Mouse (Mus musculus): ENCODE data around the gene Ighmbp2. TPM values are rescaled to one million over a fixed set of nuclear protein-coding genes. Genes with fewer than 3 reads are reported as not detected.

Gene Ighmbp2
- polyA plus RNA-seq, 1 experiment from 2014 or later: 5.2 TPM

DNA sequence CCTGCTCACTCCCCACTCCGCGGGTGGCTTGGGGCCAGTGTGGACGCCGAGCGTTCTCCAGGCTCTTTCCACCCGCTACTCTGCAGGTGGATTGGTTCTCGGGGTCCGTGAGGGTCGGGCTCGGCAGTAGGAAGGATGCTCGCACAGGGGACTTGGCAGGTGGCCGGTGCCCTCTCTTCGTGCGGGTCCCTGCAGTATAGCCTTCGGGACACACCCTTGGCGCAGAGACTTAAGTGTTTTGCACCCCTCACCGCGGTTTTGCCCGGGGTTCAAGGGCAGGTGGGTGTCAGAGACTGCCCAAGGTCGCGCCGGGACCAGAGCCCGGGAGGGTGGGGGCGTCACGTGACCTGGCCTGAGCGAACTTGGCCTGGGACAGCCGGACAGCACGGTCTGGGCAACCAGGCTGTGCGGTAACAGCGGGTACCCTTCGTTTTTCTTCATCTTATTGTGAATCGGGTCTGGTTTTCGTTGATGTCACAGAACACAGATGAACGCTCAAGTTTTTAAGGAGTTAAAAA lies 41.0 kb upstream of the Ighmbp2 start:
- ATAC-seq: no peak

DNA sequence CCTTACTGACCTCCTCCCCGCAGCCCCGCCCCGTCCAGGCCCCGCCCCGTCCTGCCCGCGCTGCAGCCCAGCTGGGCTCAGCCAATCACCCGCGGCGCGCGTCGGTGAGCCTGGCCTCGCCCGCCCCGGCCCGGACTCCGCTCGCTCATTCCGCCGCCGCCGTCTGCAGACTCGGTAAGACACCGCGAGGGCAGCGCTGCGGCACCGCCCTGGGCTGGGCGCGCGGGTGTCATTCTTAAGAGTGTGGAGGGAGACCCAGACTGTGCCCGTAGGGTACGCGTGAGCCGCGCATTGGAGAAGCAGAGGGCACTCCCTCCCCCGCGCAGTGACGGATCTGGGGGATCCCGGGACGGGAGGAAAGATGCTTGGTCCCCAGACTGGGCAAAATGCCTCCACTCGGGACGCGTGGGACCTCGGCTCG lies 40.4 kb upstream of the Ighmbp2 start:
- H3K4me3 ChIP-seq (ENCODE audit: low read depth, low read length): peak overlapping the region; percentile 74
- ATAC-seq (peak; percentile 83), DNase-seq (ENCODE audit: low spot score) (peak; percentile 93)
- H3K4me2 ChIP-seq (replicated peaks; ENCODE audit: low read depth, low read length): peak overlapping the region; percentile 95
- H3K27ac ChIP-seq (ENCODE audit: low read length): peak overlapping the region; percentile 96
- peaks cover 16% of the 10 kb centered on the region; the same call in 1 of the 2 replicates for H3K4me1 ChIP-seq (ENCODE audit: insufficient read depth, low read depth, low read length)
- WGBS: under 1% methylated on average over 47 of the region's 47 CpGs
- TF ChIP-seq CTCF (IDR thresholded peaks at IDR 0.05) (peak; percentile 6; the same call in 1 of the 2 replicates), EP300 (IDR thresholded peaks at IDR 0.05) (no peak)
- H3K27me3 ChIP-seq (replicated peaks; ENCODE audit: insufficient read depth, low read length): no peaks in the 10 kb centered on the region
- peak overlapping the region; percentile 54 for H3K9ac ChIP-seq (replicated peaks; ENCODE audit: low read depth)
- H3K9me3 ChIP-seq (ENCODE audit: low read length): no peaks in the 10 kb centered on the region
- no peaks in the 10 kb centered on the region for H3K36me3 ChIP-seq (ENCODE audit: insufficient read depth, low read length)

More for the DNA sequence above, 41.0 kb upstream of the Ighmbp2 start:
- DNase-seq (ENCODE audit: low spot score): peak; percentile 68
- Histone ChIP-seq H3K4me2 (replicated peaks; ENCODE audit: low read depth, low read length) (peak overlapping the region; percentile 95), H3K4me1 (ENCODE audit: insufficient read depth, low read depth, low read length) (peaks cover 16% of the 10 kb centered on the region; the same call in 1 of the 2 replicates), H3K27me3 (replicated peaks; ENCODE audit: insufficient read depth, low read length) (no peaks in the 10 kb centered on the region), H3K4me3 (ENCODE audit: low read depth, low read length) (peak overlapping the region; percentile 74), H3K9ac (replicated peaks; ENCODE audit: low read depth) (peak overlapping the region; percentile 54), H3K27ac (ENCODE audit: low read length) (peak overlapping the region; percentile 96), H3K9me3 (ENCODE audit: low read length) (no peaks in the 10 kb centered on the region), H3K36me3 (ENCODE audit: insufficient read depth, low read length) (no peaks in the 10 kb centered on the region)
- under 1% methylated on average over 34 of the region's 34 CpGs for WGBS
- TF ChIP-seq EP300 (IDR thresholded peaks at IDR 0.05): no peak
- no peak for TF ChIP-seq CTCF (IDR thresholded peaks at IDR 0.05)

DNA sequence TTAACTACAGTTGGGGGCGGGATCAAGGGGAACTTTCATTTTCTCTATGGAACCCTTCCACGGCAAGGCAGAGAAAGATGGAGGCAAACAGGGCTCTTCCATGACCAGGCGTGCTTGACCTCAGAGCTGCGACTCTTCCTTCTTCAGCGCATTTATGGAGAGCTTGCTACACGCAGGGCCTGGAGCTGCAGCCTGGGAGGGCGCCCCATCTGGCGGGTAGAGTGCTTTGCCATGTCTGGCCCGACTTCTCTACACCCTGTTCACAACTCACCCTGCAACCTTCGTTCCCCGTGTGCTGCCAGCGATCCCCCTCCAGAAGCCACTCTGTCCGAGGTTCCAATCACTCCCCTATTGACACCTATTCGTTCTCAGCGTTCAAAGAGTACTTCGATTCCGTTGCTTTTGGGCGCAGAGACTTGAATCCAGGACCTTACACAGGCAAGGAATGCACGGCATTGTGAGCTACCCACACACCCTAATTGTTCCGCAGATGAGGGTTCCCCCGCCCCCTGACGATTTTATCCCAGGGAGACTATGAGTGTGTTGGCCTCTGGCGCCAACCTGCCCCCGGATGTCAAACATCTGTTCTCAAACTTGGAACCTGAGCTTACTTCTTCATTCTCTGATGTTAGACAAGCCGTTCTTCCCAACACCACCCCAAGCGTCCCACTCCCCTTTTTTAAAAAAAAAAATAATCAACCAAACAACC lies 39.6 kb upstream of the Ighmbp2 start, which contains the start of gene Cpt1a:
Cpt1a (plus strand) TSS at position 74 of the 709 bp plus-strand sequence.
- TF ChIP-seq CTCF (IDR thresholded peaks at IDR 0.05) (peak; percentile 65), EP300 (IDR thresholded peaks at IDR 0.05) (no peak)
- peak; percentile 11 for ATAC-seq

DNA sequence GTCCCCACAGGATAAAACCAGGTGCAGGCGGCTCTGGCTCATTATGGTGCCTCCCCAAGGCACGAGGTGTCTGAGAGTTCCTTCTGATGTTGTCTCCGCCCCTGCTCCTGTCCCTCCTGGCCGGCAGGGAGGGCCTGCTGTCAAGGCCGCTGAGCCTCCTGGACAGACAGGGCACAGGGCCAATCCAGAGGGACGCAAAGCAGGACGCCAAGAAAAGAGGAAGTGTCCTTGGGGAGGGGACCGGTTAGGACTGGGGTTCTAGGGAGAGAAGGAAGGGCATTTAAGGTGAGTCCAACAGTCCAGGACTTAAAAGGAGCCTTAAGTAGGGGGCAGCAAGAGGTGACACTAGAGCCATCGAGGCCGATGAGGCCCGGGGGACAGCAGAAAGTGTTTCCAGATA lies 38.8 kb upstream of the Ighmbp2 start:
- H3K4me1 ChIP-seq (ENCODE audit: insufficient read depth, low read depth, low read length): peaks cover 16% of the 10 kb centered on the region; the same call in 1 of the 2 replicates
- H3K4me2 ChIP-seq (replicated peaks; ENCODE audit: low read depth, low read length): peak overlapping the region; percentile 95
- ATAC-seq (peak; percentile 48), DNase-seq (ENCODE audit: low spot score) (peak; percentile 92)
- no peaks in the 10 kb centered on the region for H3K36me3 ChIP-seq (ENCODE audit: insufficient read depth, low read length)
- no peaks in the 10 kb centered on the region for H3K27me3 ChIP-seq (replicated peaks; ENCODE audit: insufficient read depth, low read length)
- 0% methylated on average over 11 of the region's 11 CpGs for WGBS
- peak overlapping the region; percentile 74 for H3K4me3 ChIP-seq (ENCODE audit: low read depth, low read length)
- 0 out of 2 replicates have a peak overlapping the region, but pooled peaks have one; percentile 2 for H3K9ac ChIP-seq (replicated peaks; ENCODE audit: low read depth)
- H3K9me3 ChIP-seq (ENCODE audit: low read length): no peaks in the 10 kb centered on the region
- TF ChIP-seq CTCF (IDR thresholded peaks at IDR 0.05) (peak; percentile 45), EP300 (IDR thresholded peaks at IDR 0.05) (no peak)
- H3K27ac ChIP-seq (ENCODE audit: low read length): peak overlapping the region; percentile 96

More for the DNA sequence above, 39.6 kb upstream of the Ighmbp2 start, which contains the start of gene Cpt1a:
- Histone ChIP-seq H3K9me3 (ENCODE audit: low read length) (no peaks in the 10 kb centered on the region), H3K27me3 (replicated peaks; ENCODE audit: insufficient read depth, low read length) (no peaks in the 10 kb centered on the region), H3K4me2 (replicated peaks; ENCODE audit: low read depth, low read length) (peak within 1 kb of the TSS; percentile 95), H3K36me3 (ENCODE audit: insufficient read depth, low read length) (no peaks in the 10 kb centered on the region), H3K27ac (ENCODE audit: low read length) (peak within 1 kb of the TSS; percentile 96), H3K4me3 (ENCODE audit: low read depth, low read length) (peak within 1 kb of the TSS; percentile 74), H3K4me1 (ENCODE audit: insufficient read depth, low read depth, low read length) (peaks cover 16% of the 10 kb centered on the region; the same call in 1 of the 2 replicates), H3K9ac (replicated peaks; ENCODE audit: low read depth) (peak within 1 kb of the TSS; percentile 54)
- WGBS: 2% methylated on average over 26 of the region's 26 CpGs
- peak; percentile 81 for DNase-seq (ENCODE audit: low spot score)

DNA sequence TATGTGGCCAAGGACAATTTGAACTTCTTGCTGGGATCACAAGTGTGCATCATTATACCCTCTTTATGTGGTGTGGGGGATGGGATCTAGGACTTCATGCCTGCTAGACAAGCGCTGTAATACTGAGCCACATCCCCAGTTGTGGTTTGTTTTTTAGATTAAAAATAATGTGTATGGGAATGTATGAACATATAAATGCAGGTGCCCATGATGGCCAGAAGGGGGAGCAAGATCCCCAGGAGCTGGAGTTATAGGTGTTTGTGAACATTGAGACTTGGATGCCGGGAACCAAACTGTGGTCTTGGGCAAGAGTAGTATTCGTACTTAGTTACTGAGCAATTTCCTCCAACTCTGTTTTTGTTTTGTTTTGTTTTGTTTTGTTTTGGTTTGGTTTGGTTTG lies 38.0 kb upstream of the Ighmbp2 start:
- Histone ChIP-seq H3K27me3 (replicated peaks; ENCODE audit: insufficient read depth, low read length) (no peaks in the 10 kb centered on the region), H3K27ac (ENCODE audit: low read length) (no peak overlapping the region), H3K9ac (replicated peaks; ENCODE audit: low read depth) (no peak overlapping the region), H3K4me1 (ENCODE audit: insufficient read depth, low read depth, low read length) (peaks cover 8% of the 10 kb centered on the region; the same call in 1 of the 2 replicates), H3K4me2 (replicated peaks; ENCODE audit: low read depth, low read length) (no peak overlapping the region), H3K36me3 (ENCODE audit: insufficient read depth, low read length) (no peaks in the 10 kb centered on the region), H3K4me3 (ENCODE audit: low read depth, low read length) (no peak overlapping the region), H3K9me3 (ENCODE audit: low read length) (no peaks in the 10 kb centered on the region)
- DNase-seq (ENCODE audit: low spot score) (peak; percentile 46), ATAC-seq (no peak)
- peak; percentile 71 for TF ChIP-seq CTCF (IDR thresholded peaks at IDR 0.05)
- TF ChIP-seq EP300 (IDR thresholded peaks at IDR 0.05): no peak; the same call in 1 of the 2 replicates
- 74% methylated on average over 3 of the region's 3 CpGs for WGBS

DNA sequence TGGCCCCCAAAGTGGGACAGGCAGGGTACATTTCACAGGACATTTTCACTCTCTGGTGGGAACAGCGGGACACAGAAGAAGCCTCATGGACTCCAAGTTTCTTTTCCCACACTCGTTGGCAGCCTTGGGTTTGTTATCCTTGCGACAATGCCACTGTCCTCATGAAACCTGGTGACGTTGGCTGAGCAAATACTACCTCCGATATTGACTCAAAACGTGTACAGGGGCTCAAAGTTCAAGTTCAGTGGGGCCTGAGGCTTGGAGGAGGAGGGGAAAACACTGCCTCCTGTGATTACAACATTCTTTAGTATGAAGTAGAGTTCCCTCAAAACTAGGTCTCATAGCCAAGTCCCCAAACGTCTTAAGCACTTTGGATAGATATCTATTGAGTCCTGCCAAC lies 37.3 kb upstream of the Ighmbp2 start:
- DNase-seq (ENCODE audit: low spot score): no peak
- ATAC-seq: no peak
- WGBS: 51% methylated on average over 7 of the region's 7 CpGs

More for the DNA sequence above, 37.3 kb upstream of the Ighmbp2 start:
- Histone ChIP-seq H3K4me3 (ENCODE audit: low read depth, low read length) (no peak overlapping the region), H3K9ac (replicated peaks; ENCODE audit: low read depth) (no peak overlapping the region), H3K4me1 (ENCODE audit: insufficient read depth, low read depth, low read length) (peaks cover 8% of the 10 kb centered on the region; the same call in 1 of the 2 replicates), H3K4me2 (replicated peaks; ENCODE audit: low read depth, low read length) (no peak overlapping the region), H3K36me3 (ENCODE audit: insufficient read depth, low read length) (no peaks in the 10 kb centered on the region), H3K27me3 (replicated peaks; ENCODE audit: insufficient read depth, low read length) (no peaks in the 10 kb centered on the region), H3K27ac (ENCODE audit: low read length) (no peak overlapping the region), H3K9me3 (ENCODE audit: low read length) (no peaks in the 10 kb centered on the region)
- no peak for TF ChIP-seq CTCF (IDR thresholded peaks at IDR 0.05)
- no peak for TF ChIP-seq EP300 (IDR thresholded peaks at IDR 0.05)

Measured in lung, postnatal 0 days (tissue).